Mouse (Mus musculus) small intestine, adult 2 months (tissue): Measurements from ENCODE around the gene Acvr1.

ENCODE experiments used
- CTCF ChIP-seq: fragments of 200-500 bp; IDR thresholded peaks from 2 replicates; pipeline ENCODE4 v1.5.1; 2012; ENCODE audit warnings: low read depth, mild to moderate bottlenecking, control low read depth, inconsistent platforms, low read length, moderate library complexity, mixed read lengths; ENCODE audit not compliant: insufficient replicate concordance, insufficient read length; ENCODE audit errors: extremely low read depth
- POLR2A ChIP-seq: fragments of 200-500 bp; IDR thresholded peaks from 2 replicates; pipeline ENCODE4 v1.6.1; 2012; ENCODE audit warnings: low read depth, mild to moderate bottlenecking, control low read depth, inconsistent platforms, low read length, moderate library complexity

- TF ChIP-seq CTCF = no peak
- TF ChIP-seq POLR2A = no peak
Observed at GRCm38 (mm10) chr2:58352846-58353245, 214.1 kb downstream of the Acvr1 start.
